Mouse (Mus musculus) induced T-regulatory cell, adult 2 months (primary cell): ENCODE measurements around the gene A430005L14Rik.
A peak's percentile ranks its signal among the peaks of the same experiment; 100 is the strongest.
"Not testable (repeated sequence)": the region's sequence is repeated elsewhere in the genome, so short reads cannot be mapped to it uniquely, and the experiment has no call there.

Source experiments
- DNase-seq: peaks from one replicate; pipeline ENCODE4 v3.0.0-alpha.2; 2012; ENCODE audit warnings: low read depth

The A430005L14Rik gene

GRCm38 (mm10) chr4:153956569-153957405 is at the start of gene A430005L14Rik:
A430005L14Rik (plus strand) TSS chr4:153957237.
- peak; percentile 96 for DNase-seq

GRCm38 (mm10) chr4:153907573-153907972 is 49.5 kb upstream of the A430005L14Rik start:
- no peak for DNase-seq

GRCm38 (mm10) chr4:153913635-153914034 is 43.4 kb upstream of the A430005L14Rik start:
- no peak for DNase-seq

GRCm38 (mm10) chr4:153917773-153918500 is 39.1 kb upstream of the A430005L14Rik start:
- DNase-seq = no peak

- no peak for DNase-seq
Measured at GRCm38 (mm10) chr4:153920517-153921233, 36.4 kb upstream of the A430005L14Rik start.

GRCm38 (mm10) chr4:153922090-153922489 is 34.9 kb upstream of the A430005L14Rik start:
- not testable (repeated sequence) for DNase-seq

- no peak for DNase-seq
Measured at GRCm38 (mm10) chr4:153928772-153929299, 28.2 kb upstream of the A430005L14Rik start.

GRCm38 (mm10) chr4:153929425-153929824 is 27.6 kb upstream of the A430005L14Rik start:
- no peak for DNase-seq

GRCm38 (mm10) chr4:153929921-153930320 is 27.1 kb upstream of the A430005L14Rik start:
- no peak for DNase-seq

- peak; percentile 28 for DNase-seq
Measured at GRCm38 (mm10) chr4:153943243-153943642, 13.8 kb upstream of the A430005L14Rik start.

GRCm38 (mm10) chr4:153944261-153944660 is 12.8 kb upstream of the A430005L14Rik start:
- no peak for DNase-seq

GRCm38 (mm10) chr4:153945741-153946140 is 11.3 kb upstream of the A430005L14Rik start:
- DNase-seq = no peak

GRCm38 (mm10) chr4:153950372-153950771 is 6.7 kb upstream of the A430005L14Rik start:
- no peak for DNase-seq

GRCm38 (mm10) chr4:153951150-153951549 is 5.9 kb upstream of the A430005L14Rik start:
- DNase-seq = no peak

GRCm38 (mm10) chr4:153951692-153952091 is 5.3 kb upstream of the A430005L14Rik start:
- no peak for DNase-seq

GRCm38 (mm10) chr4:153955651-153956050 is 1.4 kb upstream of the A430005L14Rik start:
- no peak for DNase-seq

- DNase-seq = peak; percentile 44
Measured at GRCm38 (mm10) chr4:153957444-153958250, 610 bp downstream of the A430005L14Rik start.

- no peak for DNase-seq
Measured at GRCm38 (mm10) chr4:153962631-153963030, 5.6 kb downstream of the A430005L14Rik start.

- DNase-seq = no peak
Measured at GRCm38 (mm10) chr4:153966651-153967050, 9.6 kb downstream of the A430005L14Rik start.

- no peak for DNase-seq
Measured at GRCm38 (mm10) chr4:153967556-153967955, 10.5 kb downstream of the A430005L14Rik start.

- DNase-seq = no peak
Measured at GRCm38 (mm10) chr4:153968063-153968462, 11.0 kb downstream of the A430005L14Rik start.
